Mouse (Mus musculus): ENCODE measurements around the gene Cd5.

DNA sequence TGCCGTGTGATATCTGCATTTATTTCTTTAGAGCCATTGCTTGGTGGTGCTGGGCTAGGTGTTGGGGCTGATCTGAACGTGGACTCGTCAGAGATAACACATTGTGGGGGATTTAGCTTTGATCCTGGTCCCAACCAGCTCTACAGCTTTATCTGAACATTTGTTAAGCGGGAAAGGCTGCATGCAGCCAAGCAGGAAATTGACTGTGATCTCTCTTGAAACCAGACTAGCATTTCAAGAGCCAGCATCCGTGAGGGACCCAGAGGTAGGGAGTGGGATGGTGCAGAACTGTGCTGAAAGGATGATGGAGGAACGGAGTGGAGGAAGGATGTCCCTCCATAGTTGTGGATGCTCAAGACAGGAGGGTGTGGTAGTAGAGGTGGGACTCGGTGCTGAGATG, 34.6 kb upstream of the Cd5 start:
- TF ChIP-seq CTCF (IDR thresholded peaks at IDR 0.05; ENCODE audit: low read depth, low read length) = no peak
- TF ChIP-seq GATA1 (IDR thresholded peaks at IDR 0.05; ENCODE audit: borderline replicate concordance, low read length) = no peak
- no peak for TF ChIP-seq TAL1 (conservative IDR thresholded peaks at IDR 0.05; ENCODE audit: low read depth, low read length)
- TF ChIP-seq POLR2AphosphoS5 (IDR thresholded peaks at IDR 0.05; ENCODE audit: insufficient replicate concordance, low read depth, low read length) = no peak
- TF ChIP-seq GATA2 (IDR thresholded peaks at IDR 0.05; ENCODE audit: borderline replicate concordance, low read depth, low read length) = no peak

Measured in G1E (cell line).